Mouse (Mus musculus): Measurements from ENCODE around the gene Doc2b. TPM values are rescaled to one million over a fixed set of nuclear protein-coding genes. Genes with fewer than 3 reads are reported as not detected.

Doc2b gene
- polyA plus RNA-seq, 1 experiment from 2014 or later, result 1.4 TPM

DNA sequence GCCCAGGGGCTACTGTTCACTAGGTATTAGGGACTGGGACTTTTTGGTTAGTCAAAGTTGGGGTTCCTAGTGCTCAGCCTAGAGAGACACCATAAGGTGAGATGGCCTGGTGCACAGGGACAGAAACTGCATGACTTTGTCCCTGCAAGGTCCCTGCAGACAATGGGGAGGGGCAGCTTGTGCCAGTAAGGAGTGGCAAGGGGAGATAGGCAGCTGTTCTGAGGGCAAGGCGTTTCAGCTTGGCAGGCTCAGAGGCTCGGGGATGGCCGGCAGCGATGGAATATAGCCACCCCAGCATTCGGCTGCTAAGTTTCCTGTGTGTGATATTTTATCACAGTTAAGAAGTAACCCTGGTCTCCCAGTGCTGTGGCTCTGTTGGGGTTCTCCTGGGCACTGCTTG, 12.1 kb downstream of the Doc2b start:
- Histone ChIP-seq H3K27me3 (replicated peaks) (no peaks in the 10 kb centered on the region), H3K4me2 (replicated peaks) (no peak overlapping the region), H3K36me3 (no peaks in the 10 kb centered on the region), H3K9me3 (no peaks in the 10 kb centered on the region), H3K9ac (no peak overlapping the region), H3K27ac (no peak overlapping the region), H3K4me3 (replicated peaks) (no peak overlapping the region), H3K4me1 (replicated peaks) (no peaks in the 10 kb centered on the region)
- 80% methylated on average over 5 of the region's 5 CpGs for WGBS
- no peak for ATAC-seq

DNA sequence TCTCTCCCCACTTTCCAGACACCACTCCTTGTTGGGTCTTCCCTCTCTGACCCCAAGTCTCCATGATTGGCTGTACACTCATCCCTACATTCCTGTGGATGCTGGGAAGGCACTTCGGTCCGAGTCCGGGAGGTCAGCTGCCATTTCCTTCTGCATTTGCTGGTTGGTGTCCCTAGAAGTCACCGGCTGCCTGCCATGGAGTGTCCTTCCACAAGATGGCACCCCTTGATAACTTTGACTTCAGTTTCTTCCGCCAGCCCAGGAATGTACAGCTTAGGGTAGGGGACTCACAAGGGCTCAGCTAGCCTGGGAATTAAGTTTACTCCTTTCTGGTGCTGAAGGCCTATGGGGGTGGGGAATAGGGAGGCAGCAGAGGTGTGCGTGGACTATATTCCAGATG, 13.9 kb downstream of the Doc2b start:
- ATAC-seq, result peak; percentile 78
- H3K36me3 ChIP-seq, result no peaks in the 10 kb centered on the region
- H3K4me2 ChIP-seq (replicated peaks), result no peak overlapping the region
- no peaks in the 10 kb centered on the region for H3K4me1 ChIP-seq (replicated peaks)
- 22% methylated on average over 6 of the region's 6 CpGs for WGBS
- H3K4me3 ChIP-seq (replicated peaks), result no peak overlapping the region
- H3K9me3 ChIP-seq, result no peaks in the 10 kb centered on the region
- H3K9ac ChIP-seq, result no peak overlapping the region
- H3K27ac ChIP-seq, result no peak overlapping the region
- H3K27me3 ChIP-seq (replicated peaks), result no peaks in the 10 kb centered on the region

DNA sequence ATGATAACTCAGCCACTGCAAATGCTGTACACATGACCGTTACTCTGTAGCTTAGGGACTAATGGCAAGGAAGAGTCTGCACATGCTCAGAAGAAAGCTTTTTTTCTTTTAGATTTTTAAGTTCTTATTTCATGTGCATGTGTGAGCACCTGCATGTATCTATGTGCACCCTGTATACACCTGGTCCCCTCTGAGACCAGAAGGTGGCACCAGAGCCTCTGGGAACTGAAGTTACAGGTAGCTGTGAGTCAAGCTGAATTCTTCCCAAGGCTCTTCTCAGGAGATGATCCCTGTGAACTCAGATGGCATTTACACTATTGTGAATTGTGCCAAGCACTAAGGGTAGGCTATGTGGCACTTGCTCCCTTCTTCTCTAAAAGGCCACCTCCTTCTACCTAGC, 19.9 kb downstream of the Doc2b start:
- WGBS, result 81% methylated on average over 1 of the region's 1 CpGs
- no peak overlapping the region for H3K9ac ChIP-seq
- H3K27ac ChIP-seq, result no peak overlapping the region
- no peak for ATAC-seq
- no peaks in the 10 kb centered on the region for H3K27me3 ChIP-seq (replicated peaks)
- no peak overlapping the region for H3K4me3 ChIP-seq (replicated peaks)
- no peaks in the 10 kb centered on the region for H3K36me3 ChIP-seq
- no peak overlapping the region for H3K4me2 ChIP-seq (replicated peaks)
- no peaks in the 10 kb centered on the region for H3K4me1 ChIP-seq (replicated peaks)
- H3K9me3 ChIP-seq, result no peaks in the 10 kb centered on the region

DNA sequence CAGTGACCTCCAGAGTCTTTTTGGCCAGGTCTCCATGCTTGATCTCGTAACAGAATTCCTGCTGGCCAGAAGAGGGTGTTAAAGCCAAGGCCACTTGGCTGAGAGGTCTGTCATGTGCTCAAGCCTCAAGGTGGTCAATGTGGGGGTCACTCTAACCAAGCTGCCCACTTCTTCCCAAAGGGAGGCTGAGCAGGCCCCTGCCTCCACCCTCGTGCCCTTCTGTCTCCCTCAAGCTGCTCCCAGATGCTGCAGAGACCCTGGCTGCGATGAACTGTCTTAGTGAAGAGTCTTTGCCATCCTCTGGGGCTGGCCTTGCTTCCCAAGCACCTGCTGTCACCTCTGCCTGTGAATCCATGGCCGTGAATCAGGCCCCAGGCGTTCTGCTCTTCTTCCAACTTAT, 23.3 kb downstream of the Doc2b start:
- H3K4me3 ChIP-seq (replicated peaks), result no peak overlapping the region
- no peaks in the 10 kb centered on the region for H3K9me3 ChIP-seq
- no peaks in the 10 kb centered on the region for H3K27me3 ChIP-seq (replicated peaks)
- no peak for ATAC-seq
- H3K27ac ChIP-seq, result no peak overlapping the region
- no peak overlapping the region for H3K4me2 ChIP-seq (replicated peaks)
- no peaks in the 10 kb centered on the region for H3K4me1 ChIP-seq (replicated peaks)
- WGBS, result 77% methylated on average over 5 of the region's 5 CpGs
- no peak overlapping the region for H3K9ac ChIP-seq
- no peaks in the 10 kb centered on the region for H3K36me3 ChIP-seq

DNA sequence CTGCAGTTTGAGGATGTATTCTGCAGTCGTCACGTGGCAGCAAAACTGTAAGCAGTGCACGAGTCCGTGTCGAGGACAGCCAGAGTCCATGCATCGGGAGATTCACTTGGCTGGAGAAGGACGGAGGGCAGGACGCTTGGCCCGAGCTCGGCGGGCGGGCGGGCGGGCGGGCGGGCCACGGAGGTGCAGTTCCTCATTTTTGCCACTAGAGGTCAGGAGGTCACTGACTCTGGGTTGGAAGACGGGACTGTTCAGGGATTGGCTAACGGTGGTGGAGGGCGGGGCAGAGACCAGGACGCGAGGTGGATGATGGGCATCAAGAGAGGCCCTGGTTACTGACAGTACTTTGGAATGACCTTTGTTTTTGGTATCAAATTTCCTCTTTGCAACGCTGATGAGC, 26.6 kb downstream of the Doc2b start:
- no peak overlapping the region for H3K27ac ChIP-seq
- ATAC-seq, result peak; percentile 95
- under 1% methylated on average over 23 of the region's 23 CpGs for whole genome bisulfite sequencing
- peaks cover 4% of the 10 kb centered on the region; the same call in 1 of the 2 replicates for H3K36me3 ChIP-seq
- H3K4me2 ChIP-seq (replicated peaks), result peak overlapping the region; percentile 49
- H3K27me3 ChIP-seq (replicated peaks), result no peaks in the 10 kb centered on the region
- peak overlapping the region; percentile 20 for H3K4me3 ChIP-seq (replicated peaks)
- no peak overlapping the region for H3K9ac ChIP-seq
- H3K9me3 ChIP-seq, result no peaks in the 10 kb centered on the region
- no peaks in the 10 kb centered on the region for H3K4me1 ChIP-seq (replicated peaks)

DNA sequence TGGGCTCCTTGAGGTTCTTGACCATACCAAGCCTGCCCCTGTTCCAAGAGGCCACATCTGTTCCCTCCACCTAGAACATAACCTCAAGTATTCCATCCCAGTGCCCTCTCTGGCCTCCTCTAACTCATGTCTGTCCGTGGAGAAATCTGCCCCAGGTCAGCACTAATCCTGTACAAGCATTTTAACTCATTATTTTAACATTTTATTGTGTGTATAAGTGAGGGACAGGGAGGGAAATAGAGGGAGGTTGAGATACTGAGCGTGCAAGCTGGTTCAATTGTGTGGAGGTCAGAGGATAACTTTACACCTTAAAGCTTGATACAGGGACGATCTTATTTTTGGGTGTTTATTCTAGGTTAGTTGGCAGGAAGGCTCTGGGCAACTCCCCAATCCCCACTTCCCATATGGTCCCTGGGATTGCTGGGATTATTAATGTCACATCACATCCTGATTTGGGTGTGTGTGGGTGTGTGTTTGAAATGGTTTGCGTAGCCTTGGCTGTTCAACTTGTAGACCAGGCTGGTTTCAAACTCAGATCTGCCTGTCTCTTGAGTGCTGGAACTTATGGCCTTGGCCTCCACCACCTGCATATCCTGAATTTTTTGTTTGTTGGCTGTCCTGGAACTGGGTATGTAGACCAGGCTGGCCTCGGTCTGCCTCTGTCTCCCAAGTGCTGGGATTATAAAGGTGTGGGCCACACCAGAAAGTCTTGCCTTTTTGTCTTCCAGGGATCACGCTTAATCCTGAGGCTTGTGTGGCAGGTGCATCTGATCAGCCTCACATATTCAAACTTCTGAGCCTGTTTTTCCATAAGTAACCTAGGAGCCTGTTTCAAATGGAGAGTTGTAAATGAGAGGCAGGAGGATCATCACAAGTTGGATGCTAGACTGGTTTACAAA, 27.5 kb downstream of the Doc2b start:
- no peak for ATAC-seq
- H3K27me3 ChIP-seq (replicated peaks), result no peaks in the 10 kb centered on the region

DNA sequence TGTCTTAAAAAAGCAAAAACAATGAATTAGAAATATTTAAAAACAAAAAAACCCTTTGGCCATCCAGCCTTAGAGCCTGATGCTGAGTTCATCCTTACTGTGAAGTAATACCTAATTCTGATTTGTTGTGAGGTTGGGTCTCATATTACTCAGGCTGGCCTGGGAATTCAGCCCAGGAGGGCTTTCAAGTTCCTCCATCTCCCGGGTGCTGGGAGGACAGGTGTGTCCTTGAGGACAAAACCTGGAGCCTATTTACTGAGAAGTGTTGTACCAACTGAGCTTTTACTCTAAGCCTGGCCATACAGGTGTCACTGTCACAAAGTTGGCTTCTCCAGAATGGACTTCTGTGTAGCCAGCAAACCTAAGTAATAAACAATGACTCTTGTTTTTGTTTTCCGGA, 28.8 kb downstream of the Doc2b start:
- H3K9me3 ChIP-seq, result no peaks in the 10 kb centered on the region
- ATAC-seq, result no peak
- H3K4me2 ChIP-seq (replicated peaks), result no peak overlapping the region
- no peak overlapping the region for H3K4me3 ChIP-seq (replicated peaks)
- H3K4me1 ChIP-seq (replicated peaks), result no peaks in the 10 kb centered on the region
- H3K36me3 ChIP-seq, result peaks cover 7% of the 10 kb centered on the region; the same call in 1 of the 2 replicates
- H3K27ac ChIP-seq, result no peak overlapping the region
- no peak overlapping the region for H3K9ac ChIP-seq
- no peaks in the 10 kb centered on the region for H3K27me3 ChIP-seq (replicated peaks)
- WGBS, result 63% methylated on average over 2 of the region's 2 CpGs

More for the DNA sequence above, 27.5 kb downstream of the Doc2b start:
- no peaks in the 10 kb centered on the region for H3K9me3 ChIP-seq
- H3K4me2 ChIP-seq (replicated peaks), result peak overlapping the region; percentile 49
- no peaks in the 10 kb centered on the region for H3K4me1 ChIP-seq (replicated peaks)
- peaks cover 7% of the 10 kb centered on the region; the same call in 1 of the 2 replicates for H3K36me3 ChIP-seq
- no peak overlapping the region for H3K27ac ChIP-seq
- no peak overlapping the region for H3K4me3 ChIP-seq (replicated peaks)
- 42% methylated on average over 6 of the region's 6 CpGs for WGBS
- no peak overlapping the region for H3K9ac ChIP-seq

DNA sequence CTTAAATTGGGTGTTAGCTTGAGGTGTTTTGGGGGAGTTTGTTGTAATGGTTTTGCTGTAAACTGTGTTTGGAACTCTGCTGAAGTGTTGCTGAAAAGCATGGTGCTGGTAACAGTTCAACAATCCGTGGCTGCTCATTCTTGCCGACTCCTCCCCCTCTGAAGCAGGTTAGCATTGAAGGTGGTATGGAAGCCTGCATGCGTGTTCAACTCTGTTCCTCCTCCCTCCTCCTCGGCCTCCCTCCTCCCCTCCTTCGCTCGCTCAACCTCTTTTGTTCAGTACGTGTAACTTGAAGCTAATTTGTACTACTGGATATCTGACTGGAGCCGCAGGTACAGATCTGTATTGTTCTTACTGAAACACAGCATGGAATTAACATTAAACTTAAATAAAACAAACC, 30.7 kb downstream of the Doc2b start:
- Histone ChIP-seq H3K4me1 (replicated peaks) (no peaks in the 10 kb centered on the region), H3K27ac (no peak overlapping the region), H3K36me3 (peaks cover 7% of the 10 kb centered on the region; the same call in 1 of the 2 replicates), H3K27me3 (replicated peaks) (no peaks in the 10 kb centered on the region), H3K4me2 (replicated peaks) (no peak overlapping the region), H3K9me3 (no peaks in the 10 kb centered on the region), H3K9ac (no peak overlapping the region), H3K4me3 (replicated peaks) (no peak overlapping the region)
- ATAC-seq, result no peak
- WGBS, result 86% methylated on average over 8 of the region's 8 CpGs

DNA sequence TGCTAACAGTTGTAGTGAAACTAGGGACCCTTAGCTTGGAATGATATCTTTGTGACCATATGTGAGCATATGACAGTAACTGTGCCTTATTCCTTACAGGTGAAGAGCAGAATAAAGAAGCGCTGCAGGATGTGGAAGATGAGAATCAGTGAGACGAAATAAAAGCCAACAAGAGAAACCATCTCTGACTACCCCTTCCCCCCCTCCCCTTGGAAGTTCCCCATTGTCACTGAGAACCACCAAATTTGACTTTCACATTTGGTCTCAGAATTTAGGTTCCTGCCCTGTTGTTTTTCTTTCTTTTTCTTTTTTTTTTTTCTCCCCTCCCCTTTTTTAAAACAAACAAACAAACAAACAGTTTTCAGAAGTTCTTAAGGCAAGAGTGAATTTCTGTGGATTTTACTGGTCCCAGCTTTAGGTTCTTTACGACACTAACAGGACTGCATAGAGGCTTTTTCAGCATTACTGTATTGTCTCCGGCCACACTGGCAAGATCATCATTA, 31.3 kb downstream of the Doc2b start:
- Histone ChIP-seq H3K9ac (no peak overlapping the region), H3K27ac (no peak overlapping the region), H3K9me3 (no peaks in the 10 kb centered on the region), H3K4me3 (replicated peaks) (no peak overlapping the region), H3K36me3 (peaks cover 11% of the 10 kb centered on the region; the same call in 1 of the 2 replicates), H3K4me1 (replicated peaks) (no peaks in the 10 kb centered on the region), H3K4me2 (replicated peaks) (no peak overlapping the region), H3K27me3 (replicated peaks) (no peaks in the 10 kb centered on the region)
- 82% methylated on average over 4 of the region's 4 CpGs for WGBS
- ATAC-seq, result no peak

DNA sequence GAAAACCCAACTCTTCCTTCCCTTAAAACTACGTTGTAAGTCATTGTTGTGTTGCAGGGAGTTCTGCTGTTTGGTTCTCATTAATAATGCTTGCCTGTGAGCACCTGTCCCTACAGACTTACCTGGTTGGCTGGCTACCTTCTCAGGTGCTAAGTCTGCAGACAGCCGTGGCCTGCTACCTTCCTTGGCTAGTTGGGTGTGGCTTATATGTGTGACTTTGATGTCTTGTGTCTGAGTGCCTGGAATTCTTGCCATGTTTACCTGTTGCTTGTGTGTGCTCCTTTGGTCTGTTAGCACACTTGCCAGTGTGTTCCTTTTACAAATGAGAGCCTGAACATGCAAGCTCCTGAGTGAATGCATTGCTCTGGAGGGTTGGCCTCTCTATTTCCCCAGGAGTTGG, 33.1 kb downstream of the Doc2b start:
- Histone ChIP-seq H3K4me2 (replicated peaks) (no peak overlapping the region), H3K9me3 (no peaks in the 10 kb centered on the region), H3K9ac (no peak overlapping the region), H3K27me3 (replicated peaks) (no peaks in the 10 kb centered on the region), H3K4me3 (replicated peaks) (no peak overlapping the region), H3K36me3 (peaks cover 14% of the 10 kb centered on the region; the same call in 1 of the 2 replicates), H3K4me1 (replicated peaks) (no peaks in the 10 kb centered on the region), H3K27ac (no peak overlapping the region)
- 64% methylated on average over 2 of the region's 2 CpGs for WGBS
- ATAC-seq, result no peak

DNA sequence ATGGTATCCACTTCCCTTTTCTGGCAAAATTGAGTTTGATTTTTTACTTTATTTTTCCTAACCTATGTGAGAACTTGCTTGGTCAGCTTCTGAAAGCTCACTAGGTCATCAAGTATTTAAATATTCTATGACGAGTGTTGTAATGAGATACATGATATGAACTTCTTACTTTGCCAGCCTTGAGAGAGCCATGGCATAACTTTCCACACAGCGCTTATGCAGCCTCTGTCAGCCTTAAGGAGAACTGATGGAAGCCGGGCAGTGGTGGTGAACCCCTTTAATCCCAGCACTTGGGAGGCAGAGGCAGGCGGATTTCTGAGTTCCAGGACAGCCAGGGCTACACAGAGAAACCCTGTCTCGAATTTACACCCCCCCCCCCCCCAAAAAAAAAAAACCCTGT, 35.1 kb downstream of the Doc2b start:
- Histone ChIP-seq H3K36me3 (peaks cover 21% of the 10 kb centered on the region), H3K4me1 (replicated peaks) (no peaks in the 10 kb centered on the region), H3K4me2 (replicated peaks) (no peak overlapping the region), H3K9me3 (no peaks in the 10 kb centered on the region), H3K4me3 (replicated peaks) (no peak overlapping the region), H3K27ac (no peak overlapping the region), H3K9ac (no peak overlapping the region), H3K27me3 (replicated peaks) (no peaks in the 10 kb centered on the region)
- WGBS, result 91% methylated on average over 5 of the region's 5 CpGs
- ATAC-seq, result no peak

DNA sequence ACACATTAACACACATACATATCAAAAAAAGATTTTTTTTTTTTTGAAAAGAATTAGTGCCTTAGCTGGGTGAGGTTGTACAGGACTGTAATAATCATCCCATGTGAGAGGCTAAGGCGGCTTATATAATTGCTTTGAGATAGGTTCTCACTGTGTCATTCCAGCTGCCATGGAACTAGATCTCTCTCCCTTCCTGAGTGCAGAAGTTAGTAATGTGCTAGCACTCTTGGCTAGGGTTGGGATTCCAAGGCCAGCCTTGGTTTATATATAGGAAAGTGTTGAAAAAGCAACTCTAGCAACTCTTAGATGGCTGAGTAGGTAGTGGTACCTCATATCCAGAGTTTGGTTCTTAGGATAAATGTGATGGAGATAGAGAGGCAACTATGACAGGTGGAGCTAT, 37.3 kb downstream of the Doc2b start:
- Histone ChIP-seq H3K27ac (no peak overlapping the region), H3K9ac (no peak overlapping the region), H3K27me3 (replicated peaks) (no peaks in the 10 kb centered on the region), H3K9me3 (no peaks in the 10 kb centered on the region), H3K4me2 (replicated peaks) (no peak overlapping the region), H3K4me1 (replicated peaks) (no peaks in the 10 kb centered on the region), H3K4me3 (replicated peaks) (no peak overlapping the region), H3K36me3 (peaks cover 18% of the 10 kb centered on the region; the same call in 1 of the 2 replicates)
- no peak for ATAC-seq
- WGBS, result 91% methylated on average over 1 of the region's 1 CpGs

DNA sequence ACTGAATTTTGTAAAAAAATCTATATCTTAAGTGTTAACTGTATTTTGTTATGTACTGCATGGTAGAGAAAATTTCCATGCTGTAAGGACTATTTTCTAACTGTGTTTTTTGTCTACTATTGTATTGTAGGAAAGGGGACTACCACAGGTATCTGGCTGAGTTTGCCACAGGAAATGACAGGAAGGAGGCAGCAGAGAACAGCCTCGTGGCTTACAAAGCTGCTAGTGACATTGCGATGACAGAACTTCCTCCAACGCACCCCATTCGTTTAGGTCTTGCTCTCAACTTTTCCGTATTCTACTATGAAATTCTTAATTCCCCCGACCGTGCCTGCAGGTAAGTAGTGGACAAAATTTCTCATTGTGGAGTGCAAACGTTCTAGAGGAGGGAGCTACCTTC, 39.2 kb downstream of the Doc2b start:
- no peaks in the 10 kb centered on the region for H3K4me1 ChIP-seq (replicated peaks)
- 86% methylated on average over 8 of the region's 8 CpGs for WGBS

More for the DNA sequence above, 39.2 kb downstream of the Doc2b start:
- H3K9me3 ChIP-seq, result no peaks in the 10 kb centered on the region
- H3K27me3 ChIP-seq (replicated peaks), result no peaks in the 10 kb centered on the region
- H3K4me3 ChIP-seq (replicated peaks), result no peak overlapping the region
- ATAC-seq, result no peak
- no peak overlapping the region for H3K27ac ChIP-seq
- no peak overlapping the region for H3K9ac ChIP-seq
- no peak overlapping the region for H3K4me2 ChIP-seq (replicated peaks)
- peaks cover 18% of the 10 kb centered on the region; the same call in 1 of the 2 replicates for H3K36me3 ChIP-seq
